Mouse (Mus musculus): ENCODE data around the gene Zfp354c.

DNA sequence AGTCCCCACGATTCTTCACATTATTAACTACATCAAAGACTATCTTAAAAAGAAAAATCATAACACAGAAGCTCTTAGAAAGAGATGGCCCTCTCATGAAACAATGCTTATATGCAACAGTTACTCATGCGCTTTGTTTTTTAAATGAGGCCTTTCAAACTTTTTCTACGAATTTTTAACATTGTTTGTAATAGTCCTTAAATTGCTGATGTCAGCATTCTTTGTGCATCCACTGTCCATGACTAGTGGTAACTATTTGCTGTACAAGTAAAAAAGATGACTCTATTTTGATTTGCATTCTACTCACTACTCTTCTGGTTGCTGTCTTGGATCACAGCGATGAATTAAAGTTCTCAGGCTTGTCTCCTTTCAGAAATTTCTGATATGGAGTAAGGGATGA lies 13.3 kb downstream of the Zfp354c start:
- TF ChIP-seq CTCF (IDR thresholded peaks at IDR 0.05; ENCODE audit: borderline replicate concordance, insufficient read depth, low read depth, low read length) (no peak), POLR2A (IDR thresholded peaks at IDR 0.05; ENCODE audit: borderline replicate concordance, insufficient read depth, low read length) (no peak)
